Comparison of ENCODE assay signal across 8 mouse cellular contexts in genomic region chr10:81628390-81628789, GRCm38 (mm10). TPM values are rescaled to one million over a fixed set of nuclear protein-coding genes. Genes with fewer than 3 reads are reported as not detected.
A peak's percentile ranks its signal among the peaks of the same experiment; 100 is the strongest.
DNase-seq lines count a peak whose midpoint lies in the region; ATAC-seq lines count a peak whose summit lies in the region.

Gene Ankrd24, plus strand, starts transcription at chr10:81628540.

- no peak for ATAC-seq in erythroblast, adult 5-6 weeks (replicated peaks; ENCODE audit: low FRiP score, poor library complexity, severe bottlenecking)
- ATAC-seq in neural tube, embryonic 11.5 days (ENCODE audit: insufficient read depth, low FRiP score, low TSS enrichment): no peak
- ATAC-seq in liver, embryonic 12.5 days: no peak
- ATAC-seq in monocyte, adult 5-6 weeks (replicated peaks; ENCODE audit: insufficient number of reproducible peaks, low FRiP score, low TSS enrichment, poor library complexity, severe bottlenecking): no peak

- H3K9me3 ChIP-seq in erythroblast, embryonic 14.5 days (ENCODE audit: control insufficient read depth, low read length): no peaks in the 10 kb centered on the region
- no peaks in the 10 kb centered on the region for H3K9me3 ChIP-seq in neural tube, embryonic 11.5 days (ENCODE audit: control insufficient read depth, low read length)
- no peaks in the 10 kb centered on the region for H3K9me3 ChIP-seq in hindbrain, embryonic 10.5 days
- H3K9me3 ChIP-seq in liver, embryonic 12.5 days (replicated peaks): no peaks in the 10 kb centered on the region

- peak within 1 kb of the TSS; percentile 78 for H3K4me2 ChIP-seq in neural tube, embryonic 11.5 days (ENCODE audit: low read depth)
- H3K4me2 ChIP-seq in liver, embryonic 12.5 days: peak within 1 kb of the TSS; percentile 83

- no peak for DNase-seq in neural tube, embryonic 11.5 days (ENCODE audit: low spot score)
- DNase-seq in neural tube, embryonic 10.5 days (ENCODE audit: extremely low spot score, low spot score): no peak
- DNase-seq in hindbrain, embryonic 10.5 days (ENCODE audit: low spot score): no peak
- no peak for DNase-seq in spleen, postnatal 14 days (ENCODE audit: low spot score in 2 of 2)

- peaks cover 24% of the 10 kb centered on the region for H3K36me3 ChIP-seq in erythroblast, embryonic 14.5 days (ENCODE audit: control insufficient read depth)
- H3K36me3 ChIP-seq in neural tube, embryonic 11.5 days (ENCODE audit: control insufficient read depth, insufficient read depth, low read length): peaks cover 2% of the 10 kb centered on the region; the same call in 1 of the 2 replicates
- peaks cover 25% of the 10 kb centered on the region for H3K36me3 ChIP-seq in hindbrain, embryonic 10.5 days
- peaks cover 27% of the 10 kb centered on the region for H3K36me3 ChIP-seq in liver, embryonic 12.5 days

- WGBS in neural tube, embryonic 11.5 days: 75% methylated on average over 16 of the region's 16 CpGs
- 83% methylated on average over 16 of the region's 16 CpGs for WGBS in hindbrain, embryonic 10.5 days
- WGBS in liver, embryonic 12.5 days (ENCODE audit: insufficient replicate concordance): 78% methylated on average over 16 of the region's 16 CpGs

- peak within 1 kb of the TSS; percentile 60 for H3K9ac ChIP-seq in neural tube, embryonic 11.5 days (ENCODE audit: low read length)
- H3K9ac ChIP-seq in liver, embryonic 12.5 days: peak within 1 kb of the TSS; percentile 76

- H3K27ac ChIP-seq in neural tube, embryonic 11.5 days (ENCODE audit: low read depth, low read length): peak within 1 kb of the TSS; percentile 39
- H3K27ac ChIP-seq in hindbrain, embryonic 10.5 days: peak within 1 kb of the TSS; percentile 92
- peak within 1 kb of the TSS; percentile 93 for H3K27ac ChIP-seq in liver, embryonic 12.5 days

- peak within 1 kb of the TSS; percentile 72 for H3K4me3 ChIP-seq in erythroblast, embryonic 14.5 days (replicated peaks)
- H3K4me3 ChIP-seq in neural tube, embryonic 11.5 days (ENCODE audit: low read depth, low read length): peak within 1 kb of the TSS; percentile 47
- peak within 1 kb of the TSS; percentile 70 for H3K4me3 ChIP-seq in hindbrain, embryonic 10.5 days
- peak within 1 kb of the TSS; percentile 81 for H3K4me3 ChIP-seq in liver, embryonic 12.5 days

- H3K4me1 ChIP-seq in erythroblast, embryonic 14.5 days (ENCODE audit: control insufficient read depth): peaks cover 58% of the 10 kb centered on the region
- 0 out of 2 replicates have a peak, but pooled peaks cover 4% of the 10 kb centered on the region for H3K4me1 ChIP-seq in neural tube, embryonic 11.5 days (ENCODE audit: control insufficient read depth, insufficient read depth, low read length)
- H3K4me1 ChIP-seq in hindbrain, embryonic 10.5 days (replicated peaks): peaks cover 32% of the 10 kb centered on the region
- peaks cover 41% of the 10 kb centered on the region for H3K4me1 ChIP-seq in liver, embryonic 12.5 days

- H3K27me3 ChIP-seq in erythroblast, embryonic 14.5 days (ENCODE audit: control insufficient read depth): no peaks in the 10 kb centered on the region
- H3K27me3 ChIP-seq in neural tube, embryonic 11.5 days (ENCODE audit: control insufficient read depth, insufficient read depth, low read length): no peaks in the 10 kb centered on the region
- H3K27me3 ChIP-seq in hindbrain, embryonic 10.5 days (ENCODE audit: insufficient read depth, poor library complexity, severe bottlenecking): peaks cover 5% of the 10 kb centered on the region; the same call in 1 of the 2 replicates
- peaks cover 6% of the 10 kb centered on the region; the same call in 1 of the 2 replicates for H3K27me3 ChIP-seq in liver, embryonic 12.5 days (replicated peaks)

RNA-seq across cellular contexts. Expression of gene Ankrd24, which starts in this region (rescaled TPM):
- polyA plus RNA-seq in erythroblast, embryonic 14.5 days (2012): 0.18 and 0.21 TPM in 2 replicates
- not detected in 2 replicates for total RNA-seq in erythroblast, adult 5-6 weeks (2015; ENCODE audit: low replicate concordance)
- 0.28 and 1.1 TPM in 2 replicates for total RNA-seq in erythroblast, adult 5-6 weeks (2017; ENCODE audit: low replicate concordance)
- 4.0 and 4.6 TPM in 2 replicates for polyA plus RNA-seq in neural tube, embryonic 11.5 days (2014; fragmentation: Nextera tagmentation; extraction: Ambion mirVana)
- 6.8 and 7.5 TPM in 2 replicates for polyA plus RNA-seq in hindbrain, embryonic 10.5 days (2016; fragmentation: Nextera tagmentation; extraction: Ambion mirVana)
- 3.8 and 4.5 TPM in 2 replicates for polyA plus RNA-seq in liver, embryonic 12.5 days (2016; fragmentation: Nextera tagmentation; extraction: Ambion mirVana)
- total RNA-seq in monocyte, adult 5-6 weeks (2017): 0.38 to 3.9 TPM (median 1.1 TPM) in 3 replicates

Comparison
In these comparisons a context has a peak if more than half of its experiments do, and no peak if none do; other contexts are left out.
1. H3K27ac ChIP-seq: peak in every context shown above with its lines; median percentile 93 in liver, embryonic 12.5 days; 92 in hindbrain, embryonic 10.5 days; 39 in neural tube, embryonic 11.5 days.